Comparison of ENCODE assay signal across 29 mouse cellular contexts in genomic region chr7:73279936-73280445, GRCm38 (mm10).
DNase-seq lines count a peak whose midpoint lies in the region; ATAC-seq and TF ChIP-seq lines count a peak whose summit lies in the region.
"Had no signal": no experiment of that assay in that cellular context is flagged by ENCODE, and none has a peak within 500 bp of the region (broad histone marks: within the 10 kb centered on the region; RNA-seq: fewer than 3 reads in every experiment).

No protein-coding gene starts in this region.

- no peaks in the 10 kb centered on the region for H3K79me2 ChIP-seq in liver, adult 2 months (ENCODE audit: control insufficient read depth, insufficient read depth, low read length)

- no peaks in the 10 kb centered on the region for H3K36me3 ChIP-seq in liver, adult 2 months (ENCODE audit: control insufficient read depth, insufficient read depth, low read length)
- H3K36me3 ChIP-seq in liver, embryonic 12.5 days = no peaks in the 10 kb centered on the region
- H3K36me3 ChIP-seq: heart, embryonic 10.5 days; heart, embryonic 15.5 days; hindbrain, embryonic 12.5 days; intestine, embryonic 15.5 days; midbrain, embryonic 12.5 days; neural tube, embryonic 13.5 days had no signal

- H3K9me3 ChIP-seq in liver, embryonic 12.5 days (replicated peaks) = no peaks in the 10 kb centered on the region
- H3K9me3 ChIP-seq: forebrain, embryonic 13.5 days; heart, embryonic 15.5 days; hindbrain, embryonic 12.5 days; intestine, embryonic 15.5 days; midbrain, embryonic 12.5 days had no signal

- no peaks in the 10 kb centered on the region for H3K4me1 ChIP-seq in liver, adult 2 months (ENCODE audit: control insufficient read depth, insufficient read depth, low read length)
- no peaks in the 10 kb centered on the region for H3K4me1 ChIP-seq in liver, embryonic 12.5 days
- H3K4me1 ChIP-seq: forebrain, embryonic 13.5 days; heart, embryonic 10.5 days; hindbrain, embryonic 12.5 days; intestine, embryonic 15.5 days; megakaryocyte, embryonic 14.5 days; midbrain, embryonic 12.5 days; neural tube, embryonic 13.5 days had no signal

- DNase-seq in cerebellum, adult 8-10 months = peak; percentile 14
- no peak for DNase-seq in cerebellum, adult 11-12 months
- peak; percentile 11 for DNase-seq in liver, adult 2 months (ENCODE audit: extremely low read depth, low read depth, low spot score)
- peak; percentile 37 for DNase-seq in brain, embryonic 14.5 days (ENCODE audit: low read depth)
- peak; percentile 15 for DNase-seq in telencephalon, adult 2 months (ENCODE audit: low read depth, low spot score)
- DNase-seq: adrenal gland, postnatal 25 days; gastrocnemius, postnatal 36 days; heart, postnatal 36 days; kidney, adult 2 months; kidney, postnatal 4 days; lung, adult 2 months; lung, postnatal 4 days; right cerebral cortex, postnatal 4 days; thymus, postnatal 4 days had no signal

- no peak for ATAC-seq in liver, embryonic 12.5 days
- no peak for ATAC-seq in granulocyte monocyte progenitor cell, adult 5-6 weeks (replicated peaks; ENCODE audit: poor library complexity, severe bottlenecking)
- ATAC-seq: forebrain, embryonic 13.5 days; hindbrain, postnatal 0 days; intestine, embryonic 15.5 days had no signal

- H3K27ac ChIP-seq in liver, adult 2 months (replicated peaks; ENCODE audit: insufficient read depth, low read depth, low read length) = no peak overlapping the region
- H3K27ac ChIP-seq in liver, embryonic 12.5 days = no peak overlapping the region
- H3K27ac ChIP-seq: forebrain, embryonic 13.5 days; heart, embryonic 10.5 days; heart, embryonic 15.5 days; hindbrain, embryonic 12.5 days; hindbrain, postnatal 0 days; intestine, embryonic 15.5 days; kidney, postnatal 0 days; liver, embryonic 14.5 days; midbrain, embryonic 12.5 days; neural tube, embryonic 13.5 days; stomach, postnatal 0 days had no signal

- no peak for TF ChIP-seq POLR2A in liver, adult 2 months (IDR thresholded peaks at IDR 0.05; ENCODE audit: extremely low read depth, insufficient read depth, low read length)
- no peak for TF ChIP-seq POLR2A in brain, embryonic 14.5 days (IDR thresholded peaks at IDR 0.05; ENCODE audit: borderline replicate concordance, extremely low read depth, insufficient read depth, insufficient read length, poor library complexity, severe bottlenecking)

- no peak overlapping the region for H3K9ac ChIP-seq in liver, adult 2 months (ENCODE audit: low read depth, low read length)
- no peak overlapping the region for H3K9ac ChIP-seq in liver, embryonic 12.5 days
- H3K9ac ChIP-seq: forebrain, embryonic 13.5 days; heart, embryonic 15.5 days; hindbrain, embryonic 12.5 days; intestine, embryonic 15.5 days; liver, embryonic 14.5 days; midbrain, embryonic 12.5 days; neural tube, embryonic 13.5 days had no signal

- H3K4me3 ChIP-seq in liver, adult 2 months (ENCODE audit: insufficient read depth, low read depth, low read length) = no peak overlapping the region
- no peak overlapping the region for H3K4me3 ChIP-seq in liver, embryonic 12.5 days
- H3K4me3 ChIP-seq: forebrain, embryonic 13.5 days; heart, embryonic 10.5 days; heart, embryonic 15.5 days; hindbrain, embryonic 12.5 days; intestine, embryonic 15.5 days; megakaryocyte, embryonic 14.5 days; midbrain, embryonic 12.5 days; myocyte; neural tube, embryonic 13.5 days had no signal

- H3K4me2 ChIP-seq in liver, embryonic 12.5 days = no peak overlapping the region
- H3K4me2 ChIP-seq: forebrain, embryonic 13.5 days; heart, embryonic 15.5 days; hindbrain, embryonic 12.5 days; intestine, embryonic 15.5 days; midbrain, embryonic 12.5 days; neural tube, embryonic 13.5 days had no signal

- no peak for TF ChIP-seq CTCF in liver, adult 2 months (IDR thresholded peaks at IDR 0.05; ENCODE audit: low read depth, low read length)
- no peak for TF ChIP-seq CTCF in brain, embryonic 14.5 days (IDR thresholded peaks at IDR 0.05; ENCODE audit: borderline replicate concordance, extremely low read depth, insufficient read depth, insufficient read length)

- H3K27me3 ChIP-seq in liver, adult 2 months (ENCODE audit: control insufficient read depth, insufficient read depth, low read length) = no peaks in the 10 kb centered on the region
- H3K27me3 ChIP-seq in liver, embryonic 12.5 days (replicated peaks) = no peaks in the 10 kb centered on the region
- H3K27me3 ChIP-seq: forebrain, embryonic 13.5 days; heart, embryonic 15.5 days; hindbrain, embryonic 12.5 days; intestine, embryonic 15.5 days; megakaryocyte, embryonic 14.5 days; midbrain, embryonic 12.5 days; neural tube, embryonic 13.5 days had no signal

- 86% methylated on average over 4 of the region's 4 CpGs for WGBS in liver, adult 2 months
- 74% methylated on average over 4 of the region's 4 CpGs for WGBS in liver, embryonic 12.5 days (ENCODE audit: insufficient replicate concordance)
